Mouse (Mus musculus) G1E (cell line): ENCODE results near the gene Gon7.

ENCODE experiments used
- CTCF ChIP-seq: IDR thresholded peaks from 2 replicates; pipeline ENCODE4 v1.5.1; 2012; ENCODE audit warnings: low read depth, low read length, inconsistent platforms, mixed read lengths
- GATA1 ChIP-seq: IDR thresholded peaks from 2 replicates; pipeline ENCODE4 v1.6.1; 2012; ENCODE audit warnings: borderline replicate concordance, low read length, inconsistent platforms, mixed read lengths

DNA sequence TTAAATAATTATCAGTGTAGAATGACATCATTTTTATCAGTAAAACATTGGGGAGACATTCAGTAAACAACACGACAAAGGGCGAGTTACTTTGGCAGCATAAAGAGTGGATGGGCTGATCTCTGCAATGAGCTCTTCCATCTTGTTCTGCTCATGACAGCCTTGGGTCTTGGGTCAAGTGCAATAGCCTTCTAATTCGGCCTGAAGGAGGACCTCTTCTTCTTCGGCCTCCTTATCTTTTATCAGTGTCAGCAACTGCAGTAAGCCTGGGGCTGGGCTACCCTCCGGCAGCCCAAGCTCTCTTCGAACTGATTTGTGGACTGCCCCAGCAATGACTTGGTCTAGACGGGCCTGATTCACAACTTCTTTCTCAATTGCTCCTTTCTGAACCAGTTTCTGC, 15.5 kb downstream of the Gon7 start:
- TF ChIP-seq GATA1 (no peak), CTCF (no peak)
